Mouse (Mus musculus) central nervous system, embryonic 14 days (tissue): ENCODE data around the gene Bsx. TPM values are rescaled to one million over a fixed set of nuclear protein-coding genes. Genes with fewer than 3 reads are reported as not detected.

Source experiments
- polyA plus RNA-seq: library from polyadenylated mRNA; depleted of rRNA; stranded (reverse); fragments of >200 nt; gene quantifications from 2 replicates; pipeline ENCODE4 v1.2.3, GENCODE M21; 2012; rRNA removed

The Bsx gene
- polyA plus RNA-seq, result 0.80 and 1.3 TPM in 2 replicates

GRCm38 (mm10) chr9:40873556-40874470 is at the start of gene Bsx:
Gene Bsx (plus strand): TSS chr9:40874127.

Other genes starting within 250 kb of the Bsx start
- gene Gm21915, start 203.5 kb upstream of the Bsx start, polyA plus RNA-seq, result not detected in 2 replicates
- 40.7 and 43.6 TPM in 2 replicates for gene Clmp, start 188.2 kb upstream of the Bsx start, polyA plus RNA-seq
- 2,380 and 2,391 TPM in 2 replicates for gene Hspa8, start 73.1 kb upstream of the Bsx start, polyA plus RNA-seq
- gene Jhy, start 90.0 kb downstream of the Bsx start, polyA plus RNA-seq, result 0.63 and 1.1 TPM in 2 replicates
- 0.07 and 0.09 TPM in 2 replicates for gene Crtam, start 130.5 kb downstream of the Bsx start, polyA plus RNA-seq